Mouse (Mus musculus) CH12.LX (cell line): Measurements from ENCODE around the gene Sgsm3.

Source experiments
- CTCF ChIP-seq, 2 experiments: IDR thresholded peaks in 1 of 2; conservative IDR thresholded peaks in 1 of 2; 2 replicates each; pipeline ENCODE4 v1.5.1; 2011 to 2012; ENCODE audit warnings: low read depth in 2 of 2, low read length in 2 of 2, improper control_type of control experiment in 1 of 2, inconsistent platforms in 1 of 2, mild to moderate bottlenecking in 1 of 2, moderate library complexity in 1 of 2
- ZMIZ1 ChIP-seq: IDR thresholded peaks from 2 replicates; pipeline ENCODE4 v1.6.1; 2012; ENCODE audit warnings: low read depth, mild to moderate bottlenecking, inconsistent platforms, low read length, improper control_type of control experiment

- no peak for TF ChIP-seq CTCF (conservative IDR thresholded peaks at IDR 0.05 in 1 of 2, IDR thresholded peaks at IDR 0.05 in 1 of 2; ENCODE audit: low read depth in 2 of 2, low read length in 2 of 2)
- no peak for TF ChIP-seq ZMIZ1
These were observed 53.4 kb downstream of the Sgsm3 start for GRCm38 (mm10) chr15:81030891-81031425.
